Comparison of ENCODE assay signal across 13 mouse cellular contexts in genomic region chr19:4261038-4261698, GRCm38 (mm10). TPM values are rescaled to one million over a fixed set of nuclear protein-coding genes. Genes with fewer than 3 reads are reported as not detected.
A peak's percentile ranks its signal among the peaks of the same experiment; 100 is the strongest.
DNase-seq lines count a peak whose midpoint lies in the region; ATAC-seq lines count a peak whose summit lies in the region.
"Had no signal": no experiment of that assay in that cellular context is flagged by ENCODE, and none has a peak within 500 bp of the region (broad histone marks: within the 10 kb centered on the region; RNA-seq: fewer than 3 reads in every experiment).

No protein-coding gene starts in this region.

- no peaks in the 10 kb centered on the region for H3K36me3 ChIP-seq in midbrain, embryonic 13.5 days
- no peaks in the 10 kb centered on the region for H3K36me3 ChIP-seq in midbrain, embryonic 11.5 days (ENCODE audit: control insufficient read depth, insufficient read depth, low read length)
- no peaks in the 10 kb centered on the region for H3K36me3 ChIP-seq in stomach, embryonic 16.5 days (ENCODE audit: control insufficient read depth, insufficient read depth, low read length)
- H3K36me3 ChIP-seq: limb, embryonic 13.5 days had no signal

- no peaks in the 10 kb centered on the region for H3K9me3 ChIP-seq in midbrain, embryonic 13.5 days
- no peaks in the 10 kb centered on the region for H3K9me3 ChIP-seq in midbrain, embryonic 11.5 days (ENCODE audit: control insufficient read depth, low read length)
- no peaks in the 10 kb centered on the region for H3K9me3 ChIP-seq in stomach, embryonic 16.5 days (replicated peaks; ENCODE audit: control insufficient read depth, low read length)
- H3K9me3 ChIP-seq: embryonic facial prominence, embryonic 13.5 days; limb, embryonic 13.5 days had no signal

- H3K4me3 ChIP-seq in midbrain, embryonic 13.5 days (replicated peaks), result no peak overlapping the region
- H3K4me3 ChIP-seq in midbrain, embryonic 11.5 days (ENCODE audit: low read depth, low read length), result no peak overlapping the region
- H3K4me3 ChIP-seq in stomach, embryonic 16.5 days (replicated peaks; ENCODE audit: low read length), result no peak overlapping the region
- H3K4me3 ChIP-seq: embryonic facial prominence, embryonic 13.5 days; limb, embryonic 13.5 days; myocyte had no signal

- H3K27me3 ChIP-seq in midbrain, embryonic 13.5 days, result no peaks in the 10 kb centered on the region
- H3K27me3 ChIP-seq in midbrain, embryonic 11.5 days (ENCODE audit: control insufficient read depth, insufficient read depth, low read length), result no peaks in the 10 kb centered on the region
- no peaks in the 10 kb centered on the region for H3K27me3 ChIP-seq in stomach, embryonic 16.5 days (ENCODE audit: control insufficient read depth, insufficient read depth, low read length)
- H3K27me3 ChIP-seq: embryonic facial prominence, embryonic 13.5 days; limb, embryonic 13.5 days had no signal

- 56% methylated on average over 8 of the region's 8 CpGs for WGBS in midbrain, embryonic 13.5 days
- 62% methylated on average over 8 of the region's 8 CpGs for WGBS in midbrain, embryonic 11.5 days
- 49% methylated on average over 8 of the region's 8 CpGs for WGBS in large intestine, adult 2 months
- 33% methylated on average over 8 of the region's 8 CpGs for WGBS in stomach, embryonic 16.5 days

- H3K9ac ChIP-seq in midbrain, embryonic 13.5 days (replicated peaks), result 0 out of 2 replicates have a peak overlapping the region, but pooled peaks have one; percentile 0
- no peak overlapping the region for H3K9ac ChIP-seq in midbrain, embryonic 11.5 days (ENCODE audit: low read length)
- no peak overlapping the region for H3K9ac ChIP-seq in stomach, embryonic 16.5 days (ENCODE audit: low read length)
- H3K9ac ChIP-seq: limb, embryonic 13.5 days had no signal

- H3K27ac ChIP-seq in midbrain, embryonic 13.5 days, result no peak overlapping the region
- H3K27ac ChIP-seq in midbrain, embryonic 11.5 days (ENCODE audit: low read depth, low read length), result no peak overlapping the region
- H3K27ac ChIP-seq in stomach, embryonic 16.5 days (ENCODE audit: low read length), result no peak overlapping the region
- H3K27ac ChIP-seq: embryonic facial prominence, embryonic 13.5 days; limb, embryonic 13.5 days had no signal

- no peak overlapping the region for H3K4me2 ChIP-seq in midbrain, embryonic 13.5 days (replicated peaks)
- H3K4me2 ChIP-seq in midbrain, embryonic 11.5 days, result no peak overlapping the region
- no peak overlapping the region for H3K4me2 ChIP-seq in stomach, embryonic 16.5 days (ENCODE audit: low read depth, low read length)
- H3K4me2 ChIP-seq: embryonic facial prominence, embryonic 13.5 days; limb, embryonic 13.5 days had no signal

- ATAC-seq in midbrain, embryonic 13.5 days, result no peak
- ATAC-seq in midbrain, embryonic 11.5 days (ENCODE audit: low FRiP score), result no peak
- ATAC-seq in stomach, embryonic 16.5 days (ENCODE audit: insufficient read depth, low FRiP score), result peak; percentile 49

- peak; percentile 17 for DNase-seq in cerebellum, adult 9-11 months
- no peak for DNase-seq in cerebellum, postnatal 10 days
- DNase-seq in midbrain, embryonic 11.5 days (ENCODE audit: low spot score, missing footprints), result no peak
- DNase-seq in large intestine, adult 2 months (ENCODE audit: low read depth, low spot score), result peak; percentile 13
- no peak for DNase-seq in adrenal gland, adult 18-20 months (ENCODE audit: low spot score in 2 of 2)
- no peak for DNase-seq in layer of hippocampus, adult 9-11 months
- DNase-seq: gastrocnemius, postnatal 14 days; kidney, adult 8-10 months had no signal

- peaks cover 11% of the 10 kb centered on the region for H3K4me1 ChIP-seq in midbrain, embryonic 13.5 days (replicated peaks)
- no peaks in the 10 kb centered on the region for H3K4me1 ChIP-seq in midbrain, embryonic 11.5 days (ENCODE audit: control insufficient read depth, insufficient read depth, low read length)
- H3K4me1 ChIP-seq in stomach, embryonic 16.5 days (ENCODE audit: control insufficient read depth, insufficient read depth, low read length), result peaks cover 17% of the 10 kb centered on the region; the same call in 1 of the 2 replicates

RNA-seq across cellular contexts. Expression of gene Ssh3, which starts 7.8 kb away (rescaled TPM):
- 6.0 and 8.7 TPM in 2 replicates for polyA plus RNA-seq in midbrain, embryonic 13.5 days (2015; fragmentation: Nextera tagmentation; extraction: Ambion mirVana)
- 2.1 and 2.3 TPM in 2 replicates for polyA plus RNA-seq in midbrain, embryonic 11.5 days (2014; fragmentation: Nextera tagmentation; extraction: Ambion mirVana)
- polyA plus RNA-seq in large intestine, adult 2 months (2012; rRNA removed), result 102 and 151 TPM in 2 replicates
- 44.5 and 53.2 TPM in 2 replicates for polyA plus RNA-seq in stomach, embryonic 16.5 days (2015; fragmentation: Nextera tagmentation; extraction: Ambion mirVana)
- total RNA-seq in adrenal gland, adult 18-20 months (2021), result 10 to 100 TPM; 23.7 to 31.6 TPM

RNA-seq across cellular contexts. Expression of gene Ankrd13d, which starts 21.8 kb away (rescaled TPM):
- 23.4 and 27.8 TPM in 2 replicates for polyA plus RNA-seq in midbrain, embryonic 13.5 days (2015; fragmentation: Nextera tagmentation; extraction: Ambion mirVana)
- 8.5 and 8.8 TPM in 2 replicates for polyA plus RNA-seq in midbrain, embryonic 11.5 days (2014; fragmentation: Nextera tagmentation; extraction: Ambion mirVana)
- 2.0 and 2.4 TPM in 2 replicates for polyA plus RNA-seq in large intestine, adult 2 months (2012; rRNA removed)
- polyA plus RNA-seq in stomach, embryonic 16.5 days (2015; fragmentation: Nextera tagmentation; extraction: Ambion mirVana), result 10.9 and 11.9 TPM in 2 replicates
- total RNA-seq in adrenal gland, adult 18-20 months (2021), result 1 to 10 TPM; 3.2 to 5.0 TPM

RNA-seq across cellular contexts. Expression of gene Pold4, which starts 29.5 kb away (rescaled TPM):
- polyA plus RNA-seq in midbrain, embryonic 13.5 days (2015; fragmentation: Nextera tagmentation; extraction: Ambion mirVana), result 14.5 and 15.3 TPM in 2 replicates
- 12.2 and 12.6 TPM in 2 replicates for polyA plus RNA-seq in midbrain, embryonic 11.5 days (2014; fragmentation: Nextera tagmentation; extraction: Ambion mirVana)
- polyA plus RNA-seq in large intestine, adult 2 months (2012; rRNA removed), result 116 and 130 TPM in 2 replicates
- 36.3 and 38.0 TPM in 2 replicates for polyA plus RNA-seq in stomach, embryonic 16.5 days (2015; fragmentation: Nextera tagmentation; extraction: Ambion mirVana)
- 10 to 100 TPM; 41.0 to 44.4 TPM for total RNA-seq in adrenal gland, adult 18-20 months (2021)

RNA-seq across cellular contexts. Expression of gene Grk2, which starts 44.9 kb away (rescaled TPM):
- polyA plus RNA-seq in midbrain, embryonic 13.5 days (2015; fragmentation: Nextera tagmentation; extraction: Ambion mirVana), result 18.0 and 20.9 TPM in 2 replicates
- polyA plus RNA-seq in midbrain, embryonic 11.5 days (2014; fragmentation: Nextera tagmentation; extraction: Ambion mirVana), result 13.2 and 16.5 TPM in 2 replicates
- polyA plus RNA-seq in large intestine, adult 2 months (2012; rRNA removed), result 99.9 and 108 TPM in 2 replicates
- polyA plus RNA-seq in stomach, embryonic 16.5 days (2015; fragmentation: Nextera tagmentation; extraction: Ambion mirVana), result 18.0 and 20.0 TPM in 2 replicates
- total RNA-seq in adrenal gland, adult 18-20 months (2021), result 10 to 100 TPM; 55.9 to 62.9 TPM

RNA-seq across cellular contexts. Expression of gene AC109138.7, which starts 47.0 kb away (rescaled TPM):
- not detected in 2 replicates for polyA plus RNA-seq in midbrain, embryonic 13.5 days (2015; fragmentation: Nextera tagmentation; extraction: Ambion mirVana)
- polyA plus RNA-seq in midbrain, embryonic 11.5 days (2014; fragmentation: Nextera tagmentation; extraction: Ambion mirVana), result not detected in 2 replicates
- not detected in 2 replicates for polyA plus RNA-seq in large intestine, adult 2 months (2012; rRNA removed)
- polyA plus RNA-seq in stomach, embryonic 16.5 days (2015; fragmentation: Nextera tagmentation; extraction: Ambion mirVana), result not detected in 2 replicates
- not detected for total RNA-seq in adrenal gland, adult 18-20 months (2021)
- total RNA-seq: gastrocnemius, postnatal 14 days had no signal
- polyA plus RNA-seq: embryonic facial prominence, embryonic 13.5 days; limb, embryonic 13.5 days; myocyte had no signal

Comparison
In these comparisons a context has a peak if more than half of its experiments do, and no peak if none do; other contexts are left out.
1. DNase-seq: peak in cerebellum, adult 9-11 months (single experiment) and large intestine, adult 2 months (single experiment); none in cerebellum, postnatal 10 days (0 of 2), midbrain, embryonic 11.5 days (single experiment), adrenal gland, adult 18-20 months (0 of 2) and layer of hippocampus, adult 9-11 months (single experiment).